ENCODE assay signal across 17 mouse cellular contexts in the genomic region with DNA sequence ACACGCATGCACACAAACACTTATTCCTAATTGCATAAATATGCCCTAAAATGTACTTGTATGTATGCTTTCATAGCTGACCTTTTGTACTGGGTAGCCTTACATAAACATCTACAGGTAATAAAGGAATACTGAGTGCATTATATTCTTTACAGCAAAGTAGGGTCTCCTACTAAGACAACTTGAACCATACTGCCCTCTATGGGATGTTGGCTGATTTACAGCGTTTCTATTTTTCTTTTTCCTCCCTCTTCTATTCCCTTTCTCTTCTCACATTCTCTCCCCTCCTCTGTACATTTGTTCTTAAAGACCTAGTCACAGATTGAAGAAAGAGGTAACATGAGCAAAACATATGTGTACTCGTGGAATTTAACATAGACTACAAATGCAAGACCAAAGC. TPM values are rescaled to one million over a fixed set of nuclear protein-coding genes. Genes with fewer than 3 reads are reported as not detected.
DNase-seq lines count a peak whose midpoint lies in the region; TF ChIP-seq lines count a peak whose summit lies in the region.
"Had no signal": no experiment of that assay in that cellular context is flagged by ENCODE, and none has a peak within 500 bp of the region (broad histone marks: within the 10 kb centered on the region; RNA-seq: fewer than 3 reads in every experiment).

No protein-coding gene starts in this region.

- TF ChIP-seq CTCF in gastrocnemius, adult 2 months (IDR thresholded peaks at IDR 0.05) = peak; percentile 44
- 0 out of 2 replicates have a peak, but pooled peaks have one; percentile 1 for TF ChIP-seq CTCF in lung, adult 2 months (IDR thresholded peaks at IDR 0.05; ENCODE audit: insufficient read depth, low read length)

- no peaks in the 10 kb centered on the region for H3K4me1 ChIP-seq in lung, adult 2 months (ENCODE audit: control insufficient read depth, insufficient read depth, low read length)
- H3K4me1 ChIP-seq: embryonic facial prominence, embryonic 12.5 days; forebrain, embryonic 12.5 days had no signal

- no peak for TF ChIP-seq POLR2A in lung, adult 2 months (IDR thresholded peaks at IDR 0.05; ENCODE audit: borderline replicate concordance, extremely low read depth, low read depth, low read length)

- no peak overlapping the region for H3K27ac ChIP-seq in gastrocnemius, adult 2 months
- H3K27ac ChIP-seq: embryonic facial prominence, embryonic 12.5 days; forebrain, embryonic 12.5 days had no signal

- no peak overlapping the region for H3K4me3 ChIP-seq in gastrocnemius, adult 2 months
- no peak overlapping the region for H3K4me3 ChIP-seq in lung, adult 2 months (replicated peaks; ENCODE audit: extremely low read depth, low read depth, low read length)
- H3K4me3 ChIP-seq: embryonic facial prominence, embryonic 12.5 days; forebrain, embryonic 12.5 days had no signal

- intact Hi-C loops in gastrocnemius, adult 2 months (cut with DNase I) = no loop called here

- DNase-seq in gastrocnemius, adult 2 months = no peak
- DNase-seq in gastrocnemius, adult 18-20 months (ENCODE audit: low spot score) = no peak
- DNase-seq in lung, adult 2 months = no peak
- no peak for DNase-seq in lung, postnatal 14 days
- DNase-seq in MEL-GATA-1-ER (ENCODE audit: extremely low read depth, low read depth) = peak; percentile 7
- DNase-seq in hindlimb bud, embryonic 11.5 days (ENCODE audit: extremely low spot score, low read depth, low spot score) = peak; percentile 31
- DNase-seq in MN1 (ENCODE audit: low spot score) = no peak
- no peak for DNase-seq in layer of hippocampus, adult 9-10 months (ENCODE audit: low spot score)
- DNase-seq: heart, adult 11 months; kidney, postnatal 10 days had no signal

- 37% methylated on average over 3 of the region's 3 CpGs for WGBS in lung, adult 2 months

RNA-seq across cellular contexts. Expression of gene Gmnc, which starts 9.3 kb away (rescaled TPM):
- not detected for total RNA-seq in gastrocnemius, adult 2 months (2021)
- total RNA-seq in gastrocnemius, adult 18-20 months (2021) = not detected
- 1.3 and 1.6 TPM in 2 replicates for polyA plus RNA-seq in lung, adult 2 months (2012; rRNA removed)
- total RNA-seq: hematopoietic stem cell, adult 5-6 weeks had no signal
- polyA plus RNA-seq: activated CD4-positive, CD25-positive, alpha-beta regulatory T cell, adult 4 months; CD4-positive, CD25-positive, alpha-beta regulatory T cell, adult 4 months; liver, embryonic 16.5 days; small intestine, adult 2 months had no signal

Comparison
In these comparisons a context has a peak if more than half of its experiments do, and no peak if none do; other contexts are left out.
1. DNase-seq: peak in MEL-GATA-1-ER (single experiment) and hindlimb bud, embryonic 11.5 days (single experiment); none in gastrocnemius, adult 2 months (single experiment), gastrocnemius, adult 18-20 months (single experiment), lung, adult 2 months (single experiment), lung, postnatal 14 days (single experiment), MN1 (single experiment) and layer of hippocampus, adult 9-10 months (single experiment).